Mouse (Mus musculus): ENCODE measurements at regions not wholly inside any gene's neighbourhood (a gene's known extent, or its start where the extent isn't known, plus 50 kb on each side); places are given as distances from the start of the nearest gene placed in this dataset.

GRCm38 (mm10) chr9:52591188-52591587 lies 88.4 kb downstream of the AI593442 start:
- no peak for ATAC-seq (replicated peaks; ENCODE audit: poor library complexity, severe bottlenecking)

- no peak for ATAC-seq (replicated peaks; ENCODE audit: poor library complexity, severe bottlenecking)
Observed at GRCm38 (mm10) chr9:52574066-52574465, 105.5 kb downstream of the AI593442 start.

GRCm38 (mm10) chr9:52551577-52552281 lies 127.9 kb downstream of the AI593442 start:
- ATAC-seq (replicated peaks; ENCODE audit: poor library complexity, severe bottlenecking), result no peak

GRCm38 (mm10) chr9:52546071-52546470 lies 133.5 kb downstream of the AI593442 start:
- no peak for ATAC-seq (replicated peaks; ENCODE audit: poor library complexity, severe bottlenecking)

GRCm38 (mm10) chr9:52539086-52539485 lies 140.5 kb downstream of the AI593442 start:
- no peak for ATAC-seq (replicated peaks; ENCODE audit: poor library complexity, severe bottlenecking)

- no peak for ATAC-seq (replicated peaks; ENCODE audit: poor library complexity, severe bottlenecking)
Observed at GRCm38 (mm10) chr9:52529444-52529915, 150.1 kb downstream of the AI593442 start.

GRCm38 (mm10) chr9:52500487-52500886 lies 179.1 kb downstream of the AI593442 start:
- ATAC-seq (replicated peaks; ENCODE audit: poor library complexity, severe bottlenecking), result no peak

GRCm38 (mm10) chr9:52495483-52496270 lies 183.9 kb downstream of the AI593442 start:
- no peak; the same call in 1 of the 2 replicates for ATAC-seq (replicated peaks; ENCODE audit: poor library complexity, severe bottlenecking)

- no peak for ATAC-seq (replicated peaks; ENCODE audit: poor library complexity, severe bottlenecking)
Observed at GRCm38 (mm10) chr9:52492947-52493505, 186.6 kb downstream of the AI593442 start.

GRCm38 (mm10) chr9:52473555-52474196 lies 205.9 kb downstream of the AI593442 start:
- ATAC-seq (replicated peaks; ENCODE audit: poor library complexity, severe bottlenecking), result no peak

GRCm38 (mm10) chr9:52472859-52473258 lies 206.7 kb downstream of the AI593442 start:
- ATAC-seq (replicated peaks; ENCODE audit: poor library complexity, severe bottlenecking), result no peak

- no peak for ATAC-seq (replicated peaks; ENCODE audit: poor library complexity, severe bottlenecking)
Observed at GRCm38 (mm10) chr9:52458518-52458917, 221.1 kb downstream of the AI593442 start.

GRCm38 (mm10) chr9:52454445-52454844 lies 225.1 kb downstream of the AI593442 start:
- ATAC-seq (replicated peaks; ENCODE audit: poor library complexity, severe bottlenecking), result no peak

GRCm38 (mm10) chr9:52451792-52452191 lies 227.8 kb downstream of the AI593442 start:
- no peak for ATAC-seq (replicated peaks; ENCODE audit: poor library complexity, severe bottlenecking)

- no peak for ATAC-seq (replicated peaks; ENCODE audit: poor library complexity, severe bottlenecking)
Observed at GRCm38 (mm10) chr9:52448245-52448644, 231.3 kb downstream of the AI593442 start.

- peak; percentile 65 for ATAC-seq (replicated peaks; ENCODE audit: poor library complexity, severe bottlenecking)
Observed at GRCm38 (mm10) chr9:52443228-52443627, 236.4 kb downstream of the AI593442 start.

- no peak for ATAC-seq (replicated peaks; ENCODE audit: poor library complexity, severe bottlenecking)
Observed at GRCm38 (mm10) chr9:52434215-52434614, 245.4 kb downstream of the AI593442 start.

- ATAC-seq (replicated peaks; ENCODE audit: poor library complexity, severe bottlenecking), result no peak
Observed at GRCm38 (mm10) chr9:52425413-52425812, 254.2 kb downstream of the AI593442 start.

GRCm38 (mm10) chr9:52422622-52423021 lies 254.2 kb upstream of the Zc3h12c start:
- no peak for ATAC-seq (replicated peaks; ENCODE audit: poor library complexity, severe bottlenecking)

- no peak for ATAC-seq (replicated peaks; ENCODE audit: poor library complexity, severe bottlenecking)
Observed at GRCm38 (mm10) chr9:52415706-52416105, 247.3 kb upstream of the Zc3h12c start.

GRCm38 (mm10) chr9:52407841-52408240 lies 239.5 kb upstream of the Zc3h12c start:
- no peak for ATAC-seq (replicated peaks; ENCODE audit: poor library complexity, severe bottlenecking)

All from granulocyte monocyte progenitor cell, adult 5-6 weeks (primary cell).